Mouse (Mus musculus) ES-CJ7 (cell line): ENCODE results near the gene Milr1.
"Not testable (repeated sequence)": the region's sequence is repeated elsewhere in the genome, so short reads cannot be mapped to it uniquely, and the experiment has no call there.

Experiments used
- DNase-seq: peaks from one replicate; pipeline ENCODE4 v3.0.0; 2011; ENCODE audit warnings: low read depth, low spot score

Gene Milr1

DNA sequence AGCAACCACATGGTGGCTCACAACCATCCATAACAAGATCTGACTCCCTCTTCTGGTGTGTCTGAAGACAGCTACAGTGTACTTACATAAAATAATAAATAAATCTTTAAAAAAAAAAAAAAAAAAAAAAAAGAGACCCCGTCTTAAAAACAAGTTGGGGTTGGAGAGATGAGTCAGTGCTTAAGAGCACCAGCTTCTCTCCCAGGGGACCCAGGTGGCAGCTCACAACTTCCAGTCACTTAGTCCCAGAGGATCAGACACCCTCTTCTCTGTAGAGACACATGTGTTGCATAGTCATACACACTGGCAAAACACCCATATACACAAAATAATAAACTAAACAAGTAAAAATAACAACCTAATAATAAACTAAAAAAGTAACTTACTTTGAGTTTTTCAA, 56.4 kb downstream of the Milr1 start:
- not testable (repeated sequence) for DNase-seq

DNA sequence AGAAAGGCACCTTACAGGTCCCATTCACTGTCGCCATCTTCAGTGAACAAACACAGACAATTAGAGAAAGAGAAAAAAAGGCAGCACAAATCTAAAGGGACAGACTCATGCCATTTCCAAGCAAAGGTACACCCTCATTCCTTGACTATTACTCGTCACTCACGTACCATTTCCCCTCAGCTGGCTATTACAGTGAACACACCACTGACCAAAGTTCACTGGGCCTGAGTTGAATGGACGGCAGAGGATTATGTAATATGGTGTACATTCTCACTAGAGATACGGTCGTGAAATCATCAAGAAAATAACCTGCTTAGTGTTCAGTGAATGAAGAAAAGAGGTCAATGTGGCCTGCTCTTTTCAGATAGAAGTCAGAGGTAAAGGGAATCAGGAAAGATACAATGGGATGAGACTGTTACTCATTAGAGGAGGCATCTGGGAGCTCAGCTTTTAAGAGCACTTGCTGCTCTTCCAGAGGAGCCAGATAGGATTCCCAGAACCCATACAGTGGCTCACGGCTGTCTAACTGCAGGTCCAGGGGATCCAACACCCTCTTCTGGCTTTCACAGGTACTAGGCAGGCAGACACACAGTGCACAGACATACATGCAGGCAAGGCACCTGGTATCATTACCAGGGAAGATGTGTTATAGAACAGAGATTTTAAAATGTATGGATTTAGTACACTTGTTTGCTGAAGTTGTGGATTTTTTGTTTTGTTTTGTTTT, 61.5 kb downstream of the Milr1 start:
- DNase-seq = no peak

DNA sequence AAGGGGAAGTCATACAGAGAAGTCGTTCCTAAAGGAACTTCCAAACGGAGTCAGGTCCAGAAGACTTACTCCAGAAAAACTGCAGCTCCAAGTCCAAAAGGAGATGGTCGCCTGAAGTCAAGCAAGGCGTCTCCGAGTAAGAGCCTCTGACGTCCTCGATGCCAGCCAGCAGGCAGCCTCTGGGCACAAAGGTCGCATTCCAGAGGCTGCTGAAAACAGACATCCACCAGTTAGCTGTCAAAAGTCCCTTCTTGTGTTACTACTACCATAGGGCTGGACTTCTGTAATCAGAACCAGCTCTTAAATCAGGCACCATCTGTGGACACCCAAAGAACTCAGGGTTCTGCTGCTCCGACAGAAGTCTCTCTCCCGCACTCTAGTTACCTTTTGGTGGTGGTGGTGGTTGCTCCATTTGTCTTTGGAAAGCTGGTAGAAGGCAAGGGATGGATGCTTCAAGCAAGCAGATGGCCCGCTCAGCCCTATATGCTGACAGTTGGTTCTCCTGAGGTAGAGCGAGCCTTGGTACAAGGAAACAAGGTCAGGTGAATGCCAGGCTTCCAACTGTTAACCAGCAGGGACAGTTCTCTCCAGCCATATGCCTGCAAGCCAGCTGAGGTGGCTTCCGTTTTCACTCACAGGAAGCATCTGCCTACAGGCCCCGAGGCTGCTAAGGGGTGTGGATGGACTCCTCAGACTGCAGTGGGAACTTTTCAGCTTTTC, 63.7 kb downstream of the Milr1 start:
- DNase-seq = no peak

GRCm38 (mm10) chr11:106815331-106815730, 64.3 kb downstream of the Milr1 start:
- DNase-seq = no peak

GRCm38 (mm10) chr11:106815761-106816160, 64.7 kb downstream of the Milr1 start:
- no peak for DNase-seq

DNA sequence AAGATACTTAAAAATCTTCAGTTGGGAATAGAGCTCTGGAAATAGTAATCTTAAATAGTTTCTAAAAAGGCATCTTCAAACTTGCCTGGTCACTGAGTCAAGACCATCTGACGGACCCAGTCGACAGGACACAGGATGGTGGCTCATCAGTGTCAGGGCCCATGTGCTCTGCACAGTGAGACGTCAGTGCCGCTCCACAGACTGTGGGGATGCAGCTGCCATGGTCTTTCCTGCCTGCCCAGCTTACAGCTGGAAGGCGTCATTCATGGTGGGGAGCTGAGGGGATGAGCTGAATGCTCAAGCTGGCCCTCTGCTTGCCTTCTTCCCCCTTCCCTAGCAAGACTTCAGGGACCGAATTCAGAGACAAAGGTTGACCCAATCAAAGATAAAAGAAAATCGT, 65.3 kb downstream of the Milr1 start:
- no peak for DNase-seq

DNA sequence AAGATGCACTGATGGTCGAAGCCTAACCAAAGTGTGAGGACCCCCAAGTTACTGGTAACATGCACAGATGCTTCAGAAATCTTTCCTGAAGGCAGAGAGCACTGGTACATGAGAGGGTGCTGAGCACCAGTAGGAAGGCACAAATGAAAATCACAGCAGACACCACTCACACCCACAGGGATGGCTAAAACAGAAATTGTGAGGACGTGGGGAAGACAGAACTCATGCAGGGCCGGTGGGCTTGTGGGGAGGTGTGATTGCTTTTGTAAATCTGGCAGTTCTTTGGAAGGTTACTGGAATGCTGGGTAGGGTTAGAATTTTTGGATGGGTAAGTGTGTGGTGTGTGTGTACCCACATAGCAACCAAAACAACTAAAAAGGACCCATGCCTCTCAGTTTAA, 66.1 kb downstream of the Milr1 start:
- no peak for DNase-seq

- no peak for DNase-seq
Observed at GRCm38 (mm10) chr11:106817808-106818207, 66.8 kb downstream of the Milr1 start.

GRCm38 (mm10) chr11:106818341-106818740, 67.3 kb downstream of the Milr1 start:
- DNase-seq = no peak
